Mouse (Mus musculus): ENCODE data around the gene Tkt. TPM values are rescaled to one million over a fixed set of nuclear protein-coding genes. Genes with fewer than 3 reads are reported as not detected.
A peak's percentile ranks its signal among the peaks of the same experiment; 100 is the strongest.

Gene Tkt
- polyA plus RNA-seq, 1 experiment from 2014 or later = 131 TPM

GRCm38 (mm10) chr14:30593279-30594091 lies 45.3 kb downstream of the Tkt start:
- no peak overlapping the region; the same call in 1 of the 2 replicates for H3K4me2 ChIP-seq (ENCODE audit: low read depth, low read length)
- DNase-seq (ENCODE audit: low spot score) = no peak
- no peak overlapping the region for H3K4me3 ChIP-seq (ENCODE audit: low read depth, low read length)
- H3K9ac ChIP-seq (replicated peaks; ENCODE audit: low read length) = peak overlapping the region; percentile 5
- peaks cover 4% of the 10 kb centered on the region for H3K4me1 ChIP-seq (ENCODE audit: control insufficient read depth, insufficient read depth, low read length)
- no peaks in the 10 kb centered on the region for H3K27me3 ChIP-seq (ENCODE audit: control insufficient read depth, insufficient read depth, low read length)
- 54% methylated on average over 11 of the region's 11 CpGs for WGBS
- peaks cover 2% of the 10 kb centered on the region; the same call in 1 of the 2 replicates for H3K36me3 ChIP-seq (replicated peaks; ENCODE audit: control insufficient read depth, insufficient read depth, low read depth, low read length)
- ATAC-seq (replicated peaks; ENCODE audit: insufficient number of reproducible peaks, low FRiP score, low TSS enrichment, low read depth) = 0 out of 2 replicates have a peak, but pooled peaks have one; percentile 26
- no peaks in the 10 kb centered on the region for H3K9me3 ChIP-seq (replicated peaks; ENCODE audit: control insufficient read depth, low read length)
- no peak overlapping the region for H3K27ac ChIP-seq (replicated peaks; ENCODE audit: low read depth, low read length)

GRCm38 (mm10) chr14:30594092-30594695 lies 46.0 kb downstream of the Tkt start:
- WGBS = 32% methylated on average over 7 of the region's 7 CpGs
- no peaks in the 10 kb centered on the region for H3K9me3 ChIP-seq (replicated peaks; ENCODE audit: control insufficient read depth, low read length)
- ATAC-seq (replicated peaks; ENCODE audit: insufficient number of reproducible peaks, low FRiP score, low TSS enrichment, low read depth) (peak; percentile 87), DNase-seq (ENCODE audit: low spot score) (peak; percentile 64)
- H3K4me2 ChIP-seq (ENCODE audit: low read depth, low read length) = no peak overlapping the region; the same call in 1 of the 2 replicates
- peaks cover 2% of the 10 kb centered on the region; the same call in 1 of the 2 replicates for H3K36me3 ChIP-seq (replicated peaks; ENCODE audit: control insufficient read depth, insufficient read depth, low read depth, low read length)
- peaks cover 4% of the 10 kb centered on the region for H3K4me1 ChIP-seq (ENCODE audit: control insufficient read depth, insufficient read depth, low read length)
- H3K27ac ChIP-seq (replicated peaks; ENCODE audit: low read depth, low read length) = no peak overlapping the region
- H3K27me3 ChIP-seq (ENCODE audit: control insufficient read depth, insufficient read depth, low read length) = no peaks in the 10 kb centered on the region
- peak overlapping the region; percentile 26; the same call in 1 of the 2 replicates for H3K9ac ChIP-seq (replicated peaks; ENCODE audit: low read length)
- H3K4me3 ChIP-seq (ENCODE audit: low read depth, low read length) = no peak overlapping the region

- 84% methylated on average over 8 of the region's 8 CpGs for WGBS
- H3K27ac ChIP-seq (replicated peaks; ENCODE audit: low read depth, low read length) = no peak overlapping the region
- no peak for ATAC-seq (replicated peaks; ENCODE audit: insufficient number of reproducible peaks, low FRiP score, low TSS enrichment, low read depth)
Observed at GRCm38 (mm10) chr14:30595576-30596313, 47.6 kb downstream of the Tkt start.

GRCm38 (mm10) chr14:30596407-30596806 lies 48.2 kb downstream of the Tkt start:
- no peak overlapping the region for H3K4me2 ChIP-seq (ENCODE audit: low read depth, low read length)
- peaks cover 4% of the 10 kb centered on the region for H3K4me1 ChIP-seq (ENCODE audit: control insufficient read depth, insufficient read depth, low read length)
- H3K9me3 ChIP-seq (replicated peaks; ENCODE audit: control insufficient read depth, low read length) = no peaks in the 10 kb centered on the region
- no peak for DNase-seq (ENCODE audit: low spot score)
- whole genome bisulfite sequencing = 96% methylated on average over 3 of the region's 3 CpGs
- H3K4me3 ChIP-seq (ENCODE audit: low read depth, low read length) = no peak overlapping the region
- no peak for ATAC-seq (replicated peaks; ENCODE audit: insufficient number of reproducible peaks, low FRiP score, low TSS enrichment, low read depth)
- no peak overlapping the region for H3K27ac ChIP-seq (replicated peaks; ENCODE audit: low read depth, low read length)
- H3K36me3 ChIP-seq (replicated peaks; ENCODE audit: control insufficient read depth, insufficient read depth, low read depth, low read length) = peaks cover 2% of the 10 kb centered on the region; the same call in 1 of the 2 replicates
- no peaks in the 10 kb centered on the region for H3K27me3 ChIP-seq (ENCODE audit: control insufficient read depth, insufficient read depth, low read length)
- no peak overlapping the region for H3K9ac ChIP-seq (replicated peaks; ENCODE audit: low read length)

More at GRCm38 (mm10) chr14:30595576-30596313, 47.6 kb downstream of the Tkt start:
- no peak for DNase-seq (ENCODE audit: low spot score)
- H3K9me3 ChIP-seq (replicated peaks; ENCODE audit: control insufficient read depth, low read length) = no peaks in the 10 kb centered on the region
- no peak overlapping the region for H3K9ac ChIP-seq (replicated peaks; ENCODE audit: low read length)
- peaks cover 4% of the 10 kb centered on the region for H3K4me1 ChIP-seq (ENCODE audit: control insufficient read depth, insufficient read depth, low read length)
- no peaks in the 10 kb centered on the region for H3K27me3 ChIP-seq (ENCODE audit: control insufficient read depth, insufficient read depth, low read length)
- H3K36me3 ChIP-seq (replicated peaks; ENCODE audit: control insufficient read depth, insufficient read depth, low read depth, low read length) = peaks cover 2% of the 10 kb centered on the region; the same call in 1 of the 2 replicates
- H3K4me3 ChIP-seq (ENCODE audit: low read depth, low read length) = no peak overlapping the region
- H3K4me2 ChIP-seq (ENCODE audit: low read depth, low read length) = no peak overlapping the region

DNA sequence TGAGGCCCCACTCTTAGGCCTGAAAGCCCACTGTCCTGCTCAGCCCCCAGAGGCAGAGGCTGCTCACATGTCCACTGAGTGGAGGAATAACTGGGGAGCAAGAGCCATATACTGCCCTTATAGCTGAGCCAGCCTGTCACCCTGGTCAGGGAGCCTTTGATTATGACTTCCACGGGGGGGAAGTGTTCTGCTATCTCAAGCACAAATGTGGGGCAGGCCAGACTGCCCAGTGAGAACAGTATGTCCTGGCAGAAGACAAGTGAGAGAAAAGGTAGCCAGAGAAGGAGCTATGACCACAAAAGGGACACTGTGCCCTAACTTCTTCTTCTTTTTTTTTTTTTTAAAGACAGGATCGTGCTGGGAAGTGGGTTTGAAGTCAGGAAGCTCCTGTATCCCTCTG lies 49.0 kb downstream of the Tkt start:
- no peaks in the 10 kb centered on the region for H3K9me3 ChIP-seq (replicated peaks; ENCODE audit: control insufficient read depth, low read length)
- no peak overlapping the region for H3K9ac ChIP-seq (replicated peaks; ENCODE audit: low read length)
- ATAC-seq (replicated peaks; ENCODE audit: insufficient number of reproducible peaks, low FRiP score, low TSS enrichment, low read depth) (no peak), DNase-seq (ENCODE audit: low spot score) (no peak)
- 88% methylated on average over 2 of the region's 2 CpGs for WGBS
- H3K4me1 ChIP-seq (ENCODE audit: control insufficient read depth, insufficient read depth, low read length) = peaks cover 4% of the 10 kb centered on the region
- H3K36me3 ChIP-seq (replicated peaks; ENCODE audit: control insufficient read depth, insufficient read depth, low read depth, low read length) = peaks cover 2% of the 10 kb centered on the region; the same call in 1 of the 2 replicates
- H3K27me3 ChIP-seq (ENCODE audit: control insufficient read depth, insufficient read depth, low read length) = no peaks in the 10 kb centered on the region
- no peak overlapping the region for H3K4me3 ChIP-seq (ENCODE audit: low read depth, low read length)
- H3K27ac ChIP-seq (replicated peaks; ENCODE audit: low read depth, low read length) = no peak overlapping the region
- no peak overlapping the region for H3K4me2 ChIP-seq (ENCODE audit: low read depth, low read length)

DNA sequence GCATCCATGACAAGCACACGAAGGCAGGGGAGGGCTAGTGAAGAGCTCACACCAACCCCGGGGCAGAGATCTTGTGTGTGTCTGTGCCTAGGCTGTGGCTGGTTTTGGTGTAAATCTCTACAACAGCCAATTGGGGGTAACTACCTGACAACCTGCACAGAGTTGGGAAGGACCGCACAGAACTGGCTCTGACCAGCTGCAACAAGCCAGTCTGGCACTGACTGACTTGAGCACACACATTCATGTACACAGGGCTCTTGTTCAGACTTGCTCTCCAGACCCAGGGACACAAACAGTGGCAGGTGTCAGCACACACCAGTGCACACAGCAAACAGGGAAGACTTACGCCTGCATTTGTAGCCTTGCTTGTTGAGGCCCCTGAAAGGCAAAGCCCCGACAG lies 58.7 kb downstream of the Tkt start:
- H3K9ac ChIP-seq (replicated peaks; ENCODE audit: low read length) = no peak overlapping the region
- WGBS = 87% methylated on average over 5 of the region's 5 CpGs
- no peaks in the 10 kb centered on the region for H3K27me3 ChIP-seq (ENCODE audit: control insufficient read depth, insufficient read depth, low read length)
- H3K4me2 ChIP-seq (ENCODE audit: low read depth, low read length) = no peak overlapping the region
- no peaks in the 10 kb centered on the region for H3K9me3 ChIP-seq (replicated peaks; ENCODE audit: control insufficient read depth, low read length)
- no peak overlapping the region for H3K4me3 ChIP-seq (ENCODE audit: low read depth, low read length)
- H3K4me1 ChIP-seq (ENCODE audit: control insufficient read depth, insufficient read depth, low read length) = no peaks in the 10 kb centered on the region
- DNase-seq (ENCODE audit: low spot score) (no peak), ATAC-seq (replicated peaks; ENCODE audit: insufficient number of reproducible peaks, low FRiP score, low TSS enrichment, low read depth) (no peak)
- H3K36me3 ChIP-seq (replicated peaks; ENCODE audit: control insufficient read depth, insufficient read depth, low read depth, low read length) = no peaks in the 10 kb centered on the region
- H3K27ac ChIP-seq (replicated peaks; ENCODE audit: low read depth, low read length) = no peak overlapping the region

GRCm38 (mm10) chr14:30607696-30608095 lies 59.5 kb downstream of the Tkt start:
- 80% methylated on average over 4 of the region's 4 CpGs for WGBS
- ATAC-seq (replicated peaks; ENCODE audit: insufficient number of reproducible peaks, low FRiP score, low TSS enrichment, low read depth) (no peak), DNase-seq (ENCODE audit: low spot score) (no peak)
- Histone ChIP-seq H3K27me3 (ENCODE audit: control insufficient read depth, insufficient read depth, low read length) (no peaks in the 10 kb centered on the region), H3K4me2 (ENCODE audit: low read depth, low read length) (no peak overlapping the region), H3K27ac (replicated peaks; ENCODE audit: low read depth, low read length) (no peak overlapping the region), H3K4me1 (ENCODE audit: control insufficient read depth, insufficient read depth, low read length) (no peaks in the 10 kb centered on the region), H3K4me3 (ENCODE audit: low read depth, low read length) (no peak overlapping the region), H3K9me3 (replicated peaks; ENCODE audit: control insufficient read depth, low read length) (no peaks in the 10 kb centered on the region), H3K36me3 (replicated peaks; ENCODE audit: control insufficient read depth, insufficient read depth, low read depth, low read length) (no peaks in the 10 kb centered on the region), H3K9ac (replicated peaks; ENCODE audit: low read length) (no peak overlapping the region)

Measured in embryonic facial prominence, embryonic 11.5 days (tissue).